Mouse (Mus musculus): ENCODE measurements at regions not wholly inside any gene's neighbourhood (a gene's known extent, or its start where the extent isn't known, plus 50 kb on each side); places are given as distances from the start of the nearest gene placed in this dataset.
A peak's percentile ranks its signal among the peaks of the same experiment; 100 is the strongest.

DNA sequence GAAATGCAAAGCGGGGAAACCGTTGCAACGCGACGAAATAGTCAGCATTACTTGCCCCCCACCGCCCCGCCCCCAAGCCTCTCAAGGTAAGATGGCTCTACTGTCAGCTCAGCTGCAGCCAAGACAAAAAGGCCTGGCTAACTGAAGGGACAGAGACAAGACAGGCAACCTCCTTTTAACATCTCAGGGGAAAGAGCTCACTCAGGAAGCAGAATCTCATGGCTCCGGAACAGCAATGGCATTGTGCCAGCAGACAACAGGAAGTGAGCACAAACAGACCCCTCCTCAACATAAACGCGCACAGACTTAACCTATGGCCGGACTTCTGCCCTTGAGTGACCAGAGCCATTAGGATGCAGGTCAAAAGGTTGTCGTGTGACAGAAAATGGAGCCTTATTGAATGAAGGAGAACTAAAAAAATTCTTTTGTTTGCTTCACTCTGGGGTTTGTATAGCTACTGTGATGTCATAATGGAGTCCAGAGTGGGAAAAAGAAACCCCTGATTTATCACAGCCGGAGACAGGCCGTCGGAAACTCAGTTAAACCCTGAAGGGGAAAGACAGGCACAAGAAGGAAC, 241.0 kb downstream of the Ndfip2 start:
- DNase-seq: no peak

DNA sequence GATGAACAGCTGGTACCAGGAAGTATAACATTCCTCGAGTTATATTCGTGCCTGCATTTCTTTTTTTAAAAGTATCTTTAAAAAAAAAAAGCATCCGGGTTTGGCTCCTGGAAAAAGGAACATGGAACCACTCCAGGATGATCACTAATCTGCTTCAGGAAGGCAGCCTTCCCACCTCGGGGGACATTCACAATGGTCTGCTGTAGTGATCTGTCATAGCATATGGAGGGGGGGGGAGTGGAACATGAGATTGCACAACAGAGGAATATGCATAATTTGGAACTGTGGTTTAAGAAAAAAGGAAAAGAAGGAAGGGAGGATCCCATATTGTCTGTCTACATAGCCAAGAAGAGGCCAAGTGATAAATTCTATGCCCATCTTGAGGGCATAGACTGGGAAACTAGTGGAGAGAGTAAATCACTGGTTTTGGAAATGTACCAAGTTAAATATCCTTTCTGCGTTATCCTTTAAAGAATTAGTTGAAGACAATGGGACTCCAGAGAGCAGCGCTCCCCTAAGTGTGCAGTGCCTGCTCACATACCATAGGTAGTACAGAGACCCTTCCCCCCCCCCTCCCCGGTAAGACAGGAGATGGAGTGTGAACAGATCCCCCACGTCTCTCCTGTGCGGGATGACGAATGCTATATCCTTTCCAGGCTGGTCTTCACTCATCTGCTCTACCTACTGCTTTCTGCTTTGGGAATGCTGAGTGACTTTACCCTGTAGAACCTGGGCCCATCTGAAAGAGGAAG, 240.0 kb downstream of the Ndfip2 start:
- DNase-seq: no peak

DNA sequence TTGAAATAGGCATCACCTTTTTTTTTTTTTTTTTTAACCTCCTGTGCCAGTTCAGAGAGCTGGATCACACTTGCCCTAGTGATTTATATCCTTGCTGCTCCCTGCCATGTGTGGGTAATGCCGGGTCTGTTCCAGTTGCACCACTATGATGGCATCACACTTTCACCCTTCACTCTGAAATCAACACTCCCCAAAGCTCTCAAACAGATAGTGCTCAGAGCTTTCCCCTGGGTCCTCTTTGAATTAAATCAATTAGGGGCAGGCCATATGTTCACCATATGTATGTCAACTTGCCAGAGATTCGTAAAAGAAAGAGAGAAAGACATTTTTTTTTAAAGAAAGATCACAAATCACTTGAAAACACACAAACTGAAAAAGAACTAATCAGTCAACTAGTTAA, 236.8 kb downstream of the Ndfip2 start:
- no peak for DNase-seq

DNA sequence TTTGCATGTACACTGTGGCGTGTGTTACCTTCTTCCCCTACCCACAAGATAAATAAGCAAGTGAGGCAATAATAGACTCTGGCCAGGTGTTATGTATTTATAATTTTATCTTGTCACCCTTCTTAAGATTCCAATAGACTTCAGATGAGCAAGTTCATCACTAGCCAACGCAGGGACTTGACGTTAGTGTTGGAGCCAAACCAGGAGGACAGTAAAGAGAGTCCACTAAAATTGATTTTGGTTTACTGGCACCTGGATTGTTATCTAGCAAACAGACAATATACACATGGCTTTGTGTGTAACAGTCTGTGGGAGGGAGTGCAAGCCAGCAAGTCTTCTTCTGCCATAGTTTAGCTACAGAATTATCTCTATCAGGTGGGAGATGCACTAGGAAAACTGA, 236.0 kb downstream of the Ndfip2 start:
- no peak for DNase-seq

DNA sequence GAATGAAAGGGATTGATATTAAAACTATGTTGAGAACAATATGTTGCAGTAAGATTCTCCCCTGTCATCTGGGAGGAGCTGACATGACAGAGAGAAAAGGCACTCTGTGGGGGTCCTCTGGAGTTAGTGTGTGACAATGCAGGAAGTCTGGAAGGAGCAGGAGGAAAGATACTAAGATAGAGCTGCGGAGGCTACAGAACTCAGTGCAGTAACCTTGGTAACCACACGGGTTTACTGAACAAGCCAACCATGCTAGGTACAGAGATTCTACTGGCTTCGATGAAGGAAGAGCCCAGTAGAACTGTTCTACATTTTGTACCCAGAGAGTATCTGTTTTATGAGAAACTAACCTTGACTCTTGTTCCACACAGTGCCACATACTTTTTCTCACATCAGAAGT, 231.8 kb downstream of the Ndfip2 start:
- no peak for DNase-seq

DNA sequence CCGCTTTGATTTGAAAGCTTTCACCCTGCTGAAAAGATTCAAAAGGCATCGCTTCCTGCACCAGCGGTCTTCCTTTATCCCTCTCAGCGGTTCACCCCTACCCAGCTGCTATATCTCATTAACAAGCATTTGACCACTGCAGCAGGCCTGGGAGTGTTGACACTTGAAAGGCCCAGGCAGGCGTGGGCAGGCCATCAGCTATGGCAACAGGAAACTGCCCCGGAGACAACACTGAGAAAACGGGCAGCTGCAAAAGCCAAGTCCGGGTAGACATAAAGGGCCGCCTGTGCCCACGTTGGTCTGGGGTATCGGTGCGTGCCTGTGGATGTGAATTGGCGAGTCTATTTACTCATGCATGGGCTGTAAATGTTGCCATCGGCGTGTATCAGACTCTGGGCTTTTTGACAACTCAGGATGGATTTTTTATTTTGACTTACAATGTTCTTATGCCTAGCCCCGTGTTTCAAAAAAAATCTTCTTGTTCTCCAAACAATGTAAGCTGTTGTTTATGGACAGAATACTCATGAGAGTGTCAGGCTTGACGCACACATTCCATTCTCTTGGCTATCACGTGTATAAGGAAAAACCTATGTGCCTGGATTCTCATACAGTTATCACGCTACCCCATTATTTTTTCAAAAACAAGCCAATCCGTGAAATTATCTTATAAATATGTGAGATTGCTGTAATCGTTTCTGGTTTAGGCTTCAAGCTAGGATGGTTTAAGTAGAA, 225.1 kb downstream of the Ndfip2 start:
- peak; percentile 31 for DNase-seq

DNA sequence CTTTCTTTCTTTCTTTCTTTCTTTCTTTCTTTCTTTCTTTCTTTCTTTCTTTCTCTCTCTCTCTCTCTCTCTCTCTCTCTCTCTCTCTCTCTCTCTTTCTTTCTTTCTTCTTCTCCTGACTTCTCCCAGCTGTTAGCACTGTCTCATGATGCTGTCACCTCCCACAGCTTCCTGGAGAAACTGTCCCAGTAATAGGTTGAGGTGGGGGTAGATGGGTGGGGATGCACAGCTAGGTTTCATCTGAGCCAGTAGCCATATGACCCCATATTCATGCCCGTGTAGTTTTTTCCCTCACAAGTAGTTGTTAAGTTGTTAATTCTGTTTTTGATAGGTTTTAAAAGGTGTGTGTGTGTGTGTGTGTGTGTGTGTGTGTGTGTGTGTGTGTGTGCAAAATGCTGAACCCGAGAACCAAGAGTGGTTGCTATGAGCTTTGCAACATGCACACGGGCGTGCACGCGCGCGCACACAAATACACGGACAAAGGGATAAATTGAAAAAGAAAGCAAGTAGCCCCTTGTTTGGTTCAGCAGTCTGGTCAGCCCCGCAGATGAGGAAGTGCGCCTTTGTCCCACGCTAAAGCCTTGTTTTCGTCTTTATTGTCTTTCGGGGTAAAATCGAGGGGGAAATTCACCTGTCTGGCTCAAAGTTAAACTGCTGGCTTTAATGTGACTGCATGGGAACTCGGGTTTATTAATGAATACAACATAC, 224.4 kb downstream of the Ndfip2 start:
- DNase-seq: no peak

DNA sequence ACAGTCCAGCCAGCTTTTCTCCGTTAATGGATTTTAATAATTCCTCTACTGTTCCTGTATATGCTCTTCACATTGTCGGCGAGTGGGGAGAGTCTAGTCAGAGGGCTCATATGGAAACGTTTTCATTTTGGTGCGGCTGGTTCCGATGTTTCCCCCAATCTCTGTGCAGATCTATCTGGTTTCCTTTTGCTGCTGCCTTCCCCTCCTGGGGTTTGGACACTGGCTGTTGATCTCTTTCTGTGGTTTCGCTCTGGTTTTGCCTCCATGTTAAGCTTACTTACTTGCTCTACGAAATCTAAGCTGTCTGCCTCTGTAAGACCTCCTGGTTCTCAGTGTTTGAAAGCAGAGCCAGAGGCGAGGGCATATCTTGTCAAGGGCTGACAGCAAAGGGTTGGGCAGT, 221.7 kb downstream of the Ndfip2 start:
- no peak for DNase-seq

DNA sequence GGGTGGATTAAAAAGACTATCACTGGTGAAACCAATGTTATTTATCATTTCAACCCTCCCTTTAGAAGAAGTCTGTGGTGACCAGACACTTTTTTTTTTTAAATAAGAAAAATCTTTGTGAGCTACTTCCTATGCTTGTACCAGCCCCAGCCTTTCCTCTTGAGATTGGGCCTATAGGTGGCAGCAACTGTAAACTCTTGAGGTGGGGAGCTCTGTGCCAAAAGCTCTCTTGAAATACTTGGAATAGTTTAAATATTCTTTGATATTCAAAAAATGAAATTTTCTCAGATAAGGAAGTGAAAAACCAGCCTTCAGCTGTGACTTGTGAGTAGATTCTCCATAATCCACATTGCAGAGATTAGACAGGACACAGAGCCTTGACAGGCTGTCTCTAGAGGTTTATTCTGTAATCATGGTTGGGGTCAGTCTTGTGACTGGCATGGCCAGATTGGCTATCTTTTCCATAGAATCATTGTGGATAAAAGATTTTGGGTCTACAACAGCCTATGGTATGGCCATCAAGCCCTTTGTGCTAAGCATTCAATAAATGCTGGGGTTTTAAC, 216.7 kb downstream of the Ndfip2 start:
- no peak for DNase-seq

DNA sequence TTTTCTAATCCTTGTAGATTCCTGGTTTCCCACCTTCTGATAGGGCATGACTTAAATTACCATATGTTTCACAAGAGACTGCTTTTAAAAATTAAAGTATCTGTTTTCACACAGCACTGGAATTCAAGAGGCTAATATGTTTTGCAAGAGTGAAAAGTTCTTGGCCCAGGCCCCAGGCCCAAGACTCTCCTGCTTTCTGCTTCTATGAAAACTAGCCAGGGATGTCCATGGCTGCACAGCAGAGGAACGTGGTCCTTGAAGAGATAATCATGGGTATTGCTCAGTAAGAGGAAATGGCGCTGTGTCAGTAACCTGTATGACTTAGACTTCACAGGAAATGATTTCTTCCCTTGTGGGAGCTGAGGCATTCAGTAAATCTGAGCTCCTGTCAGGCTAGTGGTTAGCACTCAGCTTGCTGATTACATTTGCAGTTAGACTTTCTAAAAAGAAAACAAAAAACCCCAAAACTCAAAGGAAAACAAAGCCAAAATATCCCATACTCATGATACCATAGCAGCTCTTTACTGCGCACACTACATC, 190.6 kb downstream of the Ndfip2 start:
- no peak for DNase-seq

DNA sequence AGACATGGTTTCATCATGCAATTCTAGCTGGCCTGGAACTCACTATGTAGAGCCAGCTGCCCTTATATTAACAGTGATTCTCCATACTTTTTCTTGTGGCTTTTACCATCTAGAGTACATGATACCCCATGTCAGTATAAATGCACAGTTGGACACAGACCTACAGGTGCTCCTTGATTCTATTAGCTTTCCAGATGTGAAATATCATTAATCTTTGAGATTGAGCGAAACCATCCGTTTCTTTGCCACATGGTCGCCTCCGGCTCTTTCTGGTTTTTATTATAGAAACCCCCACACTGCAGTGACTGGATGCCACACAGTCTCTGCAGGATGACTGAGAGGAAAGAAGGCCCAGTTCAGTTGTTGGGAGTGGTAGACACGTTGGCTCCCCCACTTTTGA, 188.7 kb downstream of the Ndfip2 start:
- DNase-seq: no peak

DNA sequence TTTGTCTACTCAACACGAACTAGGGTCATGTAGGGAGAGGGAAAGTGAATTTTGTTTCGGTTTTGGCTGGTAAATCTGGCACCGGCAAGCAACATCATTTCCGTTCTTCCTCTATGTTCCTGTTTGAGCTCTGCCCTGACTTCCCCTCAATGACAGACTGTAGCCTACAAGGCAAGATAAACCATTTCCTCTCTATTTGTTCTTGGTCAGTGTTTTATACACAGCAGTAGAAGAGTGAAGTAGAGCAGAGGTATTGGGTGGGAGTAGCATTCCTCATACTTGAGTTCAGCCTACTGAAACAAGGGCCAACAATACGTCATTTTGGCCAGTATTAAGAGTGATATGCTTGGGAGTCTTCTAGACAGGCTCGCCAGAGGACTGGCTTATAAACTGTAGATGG, 177.0 kb downstream of the Ndfip2 start:
- no peak for DNase-seq

DNA sequence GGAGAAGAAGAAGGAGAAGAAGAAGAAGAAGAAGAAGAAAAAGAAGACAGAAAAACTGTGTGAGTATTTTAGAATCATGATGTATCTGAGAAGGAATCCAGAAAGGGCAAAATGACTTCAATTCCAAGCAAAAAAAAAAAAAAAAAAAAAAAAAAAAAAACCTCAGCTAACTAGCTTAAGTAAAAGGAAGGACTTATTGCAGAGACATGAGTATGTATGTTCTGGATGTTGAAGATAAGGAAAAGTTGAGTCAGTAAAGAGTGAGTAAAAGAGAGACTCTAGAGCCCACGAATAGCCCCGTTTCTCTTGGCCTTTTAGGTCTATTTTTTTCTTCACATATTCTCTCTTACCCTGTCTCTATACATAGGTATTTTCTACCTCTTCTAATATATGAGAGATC, 175.1 kb downstream of the Ndfip2 start:
- DNase-seq: no peak

DNA sequence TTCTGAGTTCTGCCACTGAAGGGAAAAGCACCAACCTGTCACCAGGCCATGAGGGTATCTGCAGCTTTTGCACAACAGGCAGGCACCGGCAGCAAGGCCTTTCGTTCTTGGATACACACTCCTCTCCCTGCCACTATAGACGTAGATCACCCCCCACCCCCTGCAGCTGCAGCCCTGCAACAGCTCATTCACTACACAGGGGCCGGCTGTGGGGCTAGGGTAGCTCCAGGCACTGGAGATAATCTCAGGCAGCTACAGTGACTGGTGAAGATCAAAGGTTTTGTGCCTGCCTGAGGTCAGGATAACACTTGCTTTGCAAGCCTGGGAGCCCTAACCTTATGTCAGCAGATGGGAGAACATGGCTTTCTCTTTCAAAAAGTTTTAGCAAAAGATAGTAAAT, 174.3 kb downstream of the Ndfip2 start:
- DNase-seq: no peak

DNA sequence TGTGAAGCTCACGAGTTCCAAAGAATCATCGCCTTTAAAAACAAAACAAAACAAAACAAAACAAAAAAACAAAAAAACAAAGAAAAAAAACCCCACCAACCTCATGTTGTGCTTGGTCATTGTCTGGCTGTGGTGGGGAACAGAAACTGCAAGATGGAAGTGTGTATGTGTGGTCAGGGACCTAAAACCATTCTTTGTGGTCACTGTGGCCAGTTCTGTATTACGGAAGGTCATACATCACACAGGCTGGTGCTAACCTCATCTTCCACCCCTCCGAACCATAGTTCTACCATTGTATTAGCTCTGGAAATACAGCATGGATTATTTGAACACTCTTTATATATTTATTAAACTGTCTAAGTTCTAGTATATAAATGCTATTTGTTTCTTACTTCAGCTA, 173.2 kb downstream of the Ndfip2 start:
- DNase-seq: no peak

DNA sequence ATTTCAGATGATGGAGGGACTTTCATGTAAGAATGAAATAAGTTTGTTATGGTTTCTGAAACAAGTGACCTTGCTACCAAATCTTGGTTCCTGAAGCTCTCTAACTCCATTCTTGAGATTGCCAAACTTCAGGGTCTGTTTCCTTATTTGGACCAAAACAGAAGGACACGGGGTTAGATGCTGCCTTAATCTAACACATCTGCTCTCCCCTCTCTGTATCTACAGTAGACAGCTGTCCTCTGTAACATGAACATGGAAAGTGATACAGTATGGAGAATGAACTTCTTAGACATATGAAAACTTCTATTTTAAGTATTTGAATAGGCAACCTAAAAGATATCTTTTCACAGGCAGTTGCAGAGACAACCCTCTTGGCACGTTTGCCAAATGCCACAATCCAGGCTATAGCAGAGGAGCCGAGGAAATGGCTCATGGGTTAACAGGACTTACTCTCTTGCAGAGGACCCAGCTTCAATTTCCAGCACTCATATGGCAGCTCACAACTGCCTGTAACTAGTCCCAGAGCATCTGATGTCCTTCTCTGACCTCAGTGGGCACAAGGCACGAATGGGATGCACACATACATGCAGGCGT, 171.4 kb downstream of the Ndfip2 start:
- DNase-seq: no peak

DNA sequence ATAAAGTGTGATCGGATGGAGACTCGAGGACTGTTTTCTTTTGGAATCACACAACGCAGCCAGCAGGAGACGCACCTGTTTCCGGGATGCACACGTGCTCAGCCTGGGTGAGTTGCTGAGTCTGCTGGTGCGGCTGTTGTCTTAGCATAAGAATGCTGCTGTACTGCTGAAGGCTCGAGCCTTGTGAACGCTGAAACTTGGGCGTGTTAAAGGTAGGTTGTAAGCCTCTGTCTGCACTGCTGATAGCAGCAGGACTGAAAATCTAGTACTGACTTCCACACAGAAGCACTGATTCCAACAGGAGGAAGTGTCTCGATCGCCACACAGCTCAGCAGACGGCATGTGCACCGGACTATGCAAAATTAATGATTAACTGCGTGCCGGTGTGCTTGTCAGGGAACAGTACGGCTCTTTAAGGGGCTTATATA, 169.1 kb downstream of the Ndfip2 start:
- DNase-seq: no peak

DNA sequence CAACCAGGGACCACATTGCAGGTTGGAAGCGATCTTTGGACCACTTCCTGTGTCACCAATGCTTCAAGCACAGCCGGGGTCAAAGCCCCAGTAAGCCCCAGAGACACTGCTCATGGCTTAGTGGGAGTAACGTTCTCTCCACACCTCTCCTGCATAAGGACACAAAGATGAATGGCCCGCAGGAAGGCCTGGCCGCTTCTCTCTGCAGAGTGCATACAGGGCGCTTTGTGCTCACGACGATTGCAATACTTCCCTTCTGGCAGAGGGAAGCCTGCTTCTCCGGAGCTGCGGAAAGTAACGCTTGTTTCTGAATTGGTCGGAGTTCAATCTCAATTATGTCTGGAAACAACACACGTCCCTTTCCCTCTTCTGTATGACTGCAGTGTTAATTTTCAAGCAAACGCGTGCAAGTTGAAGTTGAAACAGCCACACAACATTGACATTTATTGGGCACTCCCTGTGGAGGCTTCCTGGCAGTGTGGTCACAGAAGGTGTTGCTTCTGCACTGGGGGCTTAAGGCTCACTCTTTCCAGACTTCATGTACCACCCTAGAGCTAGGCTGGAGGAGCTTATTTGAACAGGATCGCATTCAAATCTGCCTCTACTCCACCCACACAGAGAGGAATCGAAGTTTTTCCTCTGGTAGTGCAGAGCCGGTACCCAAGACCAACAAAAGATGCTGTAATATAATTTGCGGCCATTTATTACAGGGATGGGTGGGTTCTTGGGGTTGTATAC, 168.4 kb downstream of the Ndfip2 start:
- DNase-seq: peak; percentile 16

DNA sequence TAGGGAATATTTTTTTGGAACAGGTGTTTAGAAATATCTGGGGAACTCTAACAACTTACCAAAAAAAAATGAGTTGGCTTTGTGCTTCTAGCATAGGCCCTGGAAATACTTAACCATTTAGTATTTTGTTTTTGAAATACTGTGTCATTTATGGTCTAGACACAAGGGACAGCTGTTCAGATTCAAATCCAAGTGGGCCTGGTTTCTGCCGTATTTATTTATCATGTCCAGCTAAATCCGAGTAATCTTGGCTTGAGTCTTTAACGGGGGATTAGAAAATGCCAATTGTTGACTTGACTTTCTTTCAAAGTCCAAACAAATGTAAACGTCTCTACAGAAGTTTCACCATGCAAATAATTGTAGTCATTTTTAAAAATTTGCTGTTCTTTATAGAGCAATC, 159.6 kb downstream of the Ndfip2 start:
- DNase-seq: no peak

DNA sequence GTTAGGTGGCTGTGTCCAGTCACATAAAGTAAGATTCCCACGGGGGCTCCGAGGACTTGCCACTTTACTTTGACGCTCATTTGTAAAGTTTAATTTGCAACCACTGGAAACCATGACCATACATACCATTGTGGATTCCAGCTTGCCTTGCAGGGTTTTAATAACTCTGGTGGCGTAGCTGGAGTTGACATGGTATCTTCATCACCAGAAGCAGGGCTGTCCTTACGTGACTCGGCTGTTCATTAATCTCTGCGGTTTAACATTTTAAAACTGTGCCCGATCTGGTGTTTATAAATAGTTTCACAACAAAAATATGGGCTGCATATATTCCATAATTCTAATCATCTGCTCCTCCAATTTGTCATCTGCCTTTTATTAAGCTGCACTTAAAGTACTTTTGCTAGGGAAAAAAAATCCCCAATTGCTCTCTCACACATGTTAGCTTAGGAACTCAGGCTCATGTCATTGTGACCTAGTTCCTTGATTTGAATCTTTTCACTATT, 159.1 kb downstream of the Ndfip2 start:
- DNase-seq: no peak

DNA sequence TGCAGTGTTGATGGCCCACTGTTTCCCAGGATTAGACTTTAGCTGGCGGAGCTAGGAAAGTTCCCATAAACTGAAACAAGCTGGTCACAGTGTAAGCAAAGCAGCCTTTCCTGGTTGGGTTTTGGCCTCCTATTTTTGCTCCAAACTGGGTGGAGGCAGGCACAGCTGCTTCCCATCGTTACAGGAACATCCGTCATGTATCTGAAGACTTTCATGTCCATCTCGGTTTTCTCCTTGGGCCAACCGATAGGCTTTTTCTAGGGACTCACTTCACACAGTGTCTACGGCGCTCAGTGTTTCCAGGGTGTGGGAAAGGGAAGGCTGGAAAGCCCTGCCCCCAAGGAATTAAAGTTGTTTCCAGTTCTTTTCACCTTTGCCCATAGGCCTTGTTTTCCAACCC, 158.6 kb downstream of the Ndfip2 start:
- no peak for DNase-seq
